Mouse (Mus musculus) limb, embryonic 14.5 days (tissue): ENCODE measurements around the gene Dnajc25. TPM values are rescaled to one million over a fixed set of nuclear protein-coding genes. Genes with fewer than 3 reads are reported as not detected.

Experiments
- ATAC-seq: fragments of 200-750 bp; cut with Nextera tagmentation; 2 replicates; pipeline ENCODE4 v1.8.0; 2017; ENCODE audit warnings: low read depth, moderate number of reproducible peaks, moderate TSS enrichment; ENCODE audit not compliant: low FRiP score
- DNase-seq: peaks from one replicate; pipeline ENCODE4 v3.0.0-alpha.2; 2015; ENCODE audit warnings: low spot score
- H3K27ac ChIP-seq: fragments of 300-500 bp; sonication (generic); replicated peaks from 2 replicates; pipeline ENCODE4 v1.5.1; 2014; ENCODE audit warnings: low read depth, mild to moderate bottlenecking, low read length, moderate library complexity, mixed read lengths
- H3K27me3 ChIP-seq: fragments of 300-500 bp; sonication (generic); 2 replicates; pipeline ENCODE4 v1.6.1; 2014; ENCODE audit warnings: low read length, mixed read lengths; ENCODE audit not compliant: control insufficient read depth, insufficient read depth
- H3K36me3 ChIP-seq: fragments of 300-500 bp; sonication (generic); 2 replicates; pipeline ENCODE4 v1.6.1; 2014; ENCODE audit warnings: mild to moderate bottlenecking, low read length, moderate library complexity, mixed read lengths; ENCODE audit not compliant: control insufficient read depth, insufficient read depth
- H3K4me1 ChIP-seq: fragments of 300-500 bp; sonication (generic); 2 replicates; pipeline ENCODE4 v1.6.1; 2014; ENCODE audit warnings: antibody characterized with exemption, low read length, mixed read lengths; ENCODE audit not compliant: control insufficient read depth, insufficient read depth
- H3K4me2 ChIP-seq: fragments of 300-500 bp; sonication (generic); replicated peaks from 2 replicates; pipeline ENCODE4 v1.6.1; 2014; ENCODE audit warnings: low read depth, mild to moderate bottlenecking, low read length, moderate library complexity; ENCODE audit not compliant: severe bottlenecking
- H3K4me3 ChIP-seq: fragments of 300-500 bp; sonication (generic); replicated peaks from 2 replicates; pipeline ENCODE4 v1.5.1; 2014; ENCODE audit warnings: low read length
- H3K9ac ChIP-seq: fragments of 300-500 bp; sonication (generic); 2 replicates; pipeline ENCODE4 v1.6.1; 2014; ENCODE audit warnings: mild to moderate bottlenecking, low read depth, low read length, moderate library complexity; ENCODE audit not compliant: severe bottlenecking
- H3K9me3 ChIP-seq: fragments of 300-500 bp; sonication (generic); 2 replicates; pipeline ENCODE4 v1.6.1; 2016; ENCODE audit warnings: low read length; ENCODE audit not compliant: control insufficient read depth
- POLR2A ChIP-seq: fragments of 200-500 bp; IDR thresholded peaks from 2 replicates; pipeline ENCODE4 v1.8.0; 2012; ENCODE audit warnings: inconsistent platforms, mild to moderate bottlenecking, moderate library complexity, borderline replicate concordance; ENCODE audit not compliant: insufficient read depth, insufficient read length; ENCODE audit errors: extremely low read depth
- WGBS: fragments of 180-500 bp; shearing (Covaris S2); extraction: QIAGEN DNeasy Blood & Tissue Kit; methylation state at CpG from one replicate; pipeline ENCODE4 v1.1.7; 2014; 5-methylcytosine and 5-hydroxymethylcytosine counted together
- polyA plus RNA-seq, 2 experiments: library from polyadenylated mRNA; depleted of rRNA in 1 of 2; stranded (reverse) in 1 of 2; unstranded in 1 of 2; fragments of >200 nt; fragmentation: Nextera tagmentation in 1 of 2; extraction: Ambion mirVana in 1 of 2; gene quantifications; 2 replicates each; pipeline versions ENCODE4 v1.2.1 to v1.2.3; 2012 to 2014

Dnajc25 gene
- polyA plus RNA-seq, 2 experiments: 10.7 to 20.8 TPM

DNA sequence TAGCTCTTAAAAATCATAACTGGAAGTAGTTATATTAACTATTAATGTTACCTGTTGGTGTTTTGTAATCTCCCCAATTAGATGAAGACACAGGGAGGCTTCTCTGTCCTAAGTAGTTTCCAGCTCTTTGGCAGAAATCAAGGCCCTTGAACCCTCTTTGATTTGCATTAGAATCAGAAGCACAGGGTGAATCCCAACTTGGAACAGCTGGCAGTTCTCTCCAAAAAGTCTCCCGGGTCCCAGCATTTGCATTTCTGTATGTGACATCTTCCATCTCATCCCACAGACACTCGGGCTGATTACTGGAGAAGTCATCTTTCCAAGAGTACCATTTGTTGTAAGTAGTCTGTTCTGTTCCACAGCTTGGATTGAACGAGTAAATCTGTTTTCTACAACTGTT lies 52.4 kb downstream of the Dnajc25 start:
- Histone ChIP-seq H3K27ac (no peak overlapping the region), H3K27me3 (no peaks in the 10 kb centered on the region), H3K4me3 (no peak overlapping the region), H3K36me3 (0 out of 2 replicates have a peak, but pooled peaks cover 6% of the 10 kb centered on the region), H3K4me2 (no peak overlapping the region), H3K4me1 (no peaks in the 10 kb centered on the region), H3K9me3 (no peaks in the 10 kb centered on the region), H3K9ac (no peak overlapping the region)
- 30% methylated on average over 3 of the region's 3 CpGs for WGBS
- DNase-seq: no peak
- no peak for ATAC-seq
- TF ChIP-seq POLR2A: no peak

DNA sequence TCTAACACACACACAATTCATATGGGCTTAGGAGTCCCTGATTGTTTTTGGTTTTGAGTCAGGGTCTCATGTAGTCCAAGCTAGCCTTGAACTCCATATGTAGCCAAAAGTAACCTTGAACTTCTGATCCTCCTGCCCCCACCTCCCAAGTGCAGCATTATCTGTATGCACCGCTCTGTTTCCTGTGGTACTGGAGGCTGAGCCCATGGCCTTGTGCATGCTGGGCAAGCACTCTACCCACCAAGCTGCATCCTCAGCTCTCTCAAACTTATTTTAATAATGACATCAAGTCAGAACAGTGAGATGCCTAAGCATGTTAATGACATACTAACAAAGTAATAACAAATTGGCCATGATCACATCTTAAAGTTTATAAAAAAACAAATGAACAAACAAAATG lies 56.2 kb downstream of the Dnajc25 start:
- DNase-seq (no peak), ATAC-seq (no peak)
- Histone ChIP-seq H3K27ac (no peak overlapping the region), H3K9ac (no peak overlapping the region), H3K27me3 (no peaks in the 10 kb centered on the region), H3K4me3 (no peak overlapping the region), H3K36me3 (no peaks in the 10 kb centered on the region), H3K9me3 (no peaks in the 10 kb centered on the region), H3K4me1 (no peaks in the 10 kb centered on the region), H3K4me2 (no peak overlapping the region)
- WGBS: 87% methylated on average over 1 of the region's 1 CpGs
- TF ChIP-seq POLR2A: no peak

DNA sequence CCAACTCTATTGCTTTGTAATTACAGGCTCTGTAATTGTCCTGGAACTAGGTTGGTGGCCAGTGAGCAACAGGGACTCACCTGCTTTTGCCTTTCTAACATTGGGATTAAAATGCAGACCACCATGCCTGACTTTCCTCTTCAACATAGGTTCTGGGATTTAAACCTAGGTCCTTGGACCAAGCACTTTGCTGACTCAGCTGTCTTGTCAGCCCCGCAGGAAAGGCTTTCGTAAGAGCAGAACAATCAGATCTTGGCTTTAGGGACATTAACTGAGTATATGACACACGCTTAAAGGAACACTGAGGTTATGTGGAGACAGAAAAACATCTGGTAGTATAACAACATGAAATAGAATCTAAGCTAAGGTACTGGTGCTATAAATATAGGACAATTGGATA lies 63.1 kb downstream of the Dnajc25 start:
- Histone ChIP-seq H3K4me2 (no peak overlapping the region), H3K4me3 (no peak overlapping the region), H3K27ac (no peak overlapping the region), H3K27me3 (no peaks in the 10 kb centered on the region), H3K9me3 (no peaks in the 10 kb centered on the region), H3K9ac (no peak overlapping the region), H3K36me3 (no peaks in the 10 kb centered on the region), H3K4me1 (no peaks in the 10 kb centered on the region)
- no peak for ATAC-seq
- TF ChIP-seq POLR2A: no peak
- 81% methylated on average over 3 of the region's 3 CpGs for WGBS
- DNase-seq: no peak

DNA sequence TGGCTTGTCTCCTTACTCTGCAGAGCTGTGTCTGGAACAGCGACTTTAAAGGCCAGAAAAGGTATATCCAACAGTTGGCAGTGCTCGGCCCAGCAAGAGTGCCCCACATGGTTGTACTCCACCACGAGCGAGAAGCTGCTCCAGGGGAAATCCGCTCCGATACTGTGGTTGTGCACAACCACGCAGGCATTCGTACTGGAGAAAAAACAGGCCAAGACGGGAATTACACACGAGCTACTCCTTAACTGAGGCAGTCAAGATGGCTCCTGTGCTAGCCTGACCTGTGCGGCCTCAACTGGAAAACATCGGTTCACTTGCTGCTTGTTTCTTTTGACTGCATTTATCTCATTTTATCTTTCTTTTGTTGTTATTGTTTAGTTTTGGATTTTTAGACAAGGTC lies 67.7 kb downstream of the Dnajc25 start:
- Histone ChIP-seq H3K4me2 (no peak overlapping the region), H3K9me3 (no peaks in the 10 kb centered on the region), H3K4me3 (no peak overlapping the region), H3K27me3 (no peaks in the 10 kb centered on the region), H3K4me1 (no peaks in the 10 kb centered on the region), H3K9ac (no peak overlapping the region), H3K36me3 (no peaks in the 10 kb centered on the region), H3K27ac (no peak overlapping the region)
- ATAC-seq: no peak
- 67% methylated on average over 12 of the region's 12 CpGs for WGBS
- no peak for TF ChIP-seq POLR2A
- DNase-seq: no peak

- no peaks in the 10 kb centered on the region for H3K27me3 ChIP-seq
- ATAC-seq: no peak
- no peak overlapping the region for H3K9ac ChIP-seq
- 59% methylated on average over 3 of the region's 3 CpGs for WGBS
- no peak overlapping the region for H3K27ac ChIP-seq
- TF ChIP-seq POLR2A: no peak
- H3K36me3 ChIP-seq: no peaks in the 10 kb centered on the region
- no peak overlapping the region for H3K4me3 ChIP-seq
- H3K4me1 ChIP-seq: no peaks in the 10 kb centered on the region
- no peak overlapping the region for H3K4me2 ChIP-seq
- no peaks in the 10 kb centered on the region for H3K9me3 ChIP-seq
- DNase-seq: no peak
These were observed 74.4 kb downstream of the Dnajc25 start for GRCm38 (mm10) chr4:59069276-59069675.

Other genes starting within 250 kb of the Dnajc25 start
- 0.20 and 0.70 TPM in 2 replicates for gene Olfr267, start 207.3 kb upstream of the Dnajc25 start, polyA plus RNA-seq (2012; rRNA removed)
- 0.07 and 0.19 TPM in 2 replicates for gene Olfr267, start 207.3 kb upstream of the Dnajc25 start, polyA plus RNA-seq (2014; fragmentation: Nextera tagmentation; extraction: Ambion mirVana)
- gene Ecpas, start 82.3 kb upstream of the Dnajc25 start, polyA plus RNA-seq (2012; rRNA removed): 21.4 and 25.7 TPM in 2 replicates
- gene Ecpas, start 82.3 kb upstream of the Dnajc25 start, polyA plus RNA-seq (2014; fragmentation: Nextera tagmentation; extraction: Ambion mirVana): 41.9 and 46.9 TPM in 2 replicates
- 1.8 and 2.5 TPM in 2 replicates for gene Zkscan16, start 51.4 kb upstream of the Dnajc25 start, polyA plus RNA-seq (2012; rRNA removed)
- 0.91 and 1.5 TPM in 2 replicates for gene Zkscan16, start 51.4 kb upstream of the Dnajc25 start, polyA plus RNA-seq (2014; fragmentation: Nextera tagmentation; extraction: Ambion mirVana)
- 12.8 and 19.2 TPM in 2 replicates for gene Ptgr1, start 7.9 kb upstream of the Dnajc25 start, polyA plus RNA-seq (2012; rRNA removed)
- gene Ptgr1, start 7.9 kb upstream of the Dnajc25 start, polyA plus RNA-seq (2014; fragmentation: Nextera tagmentation; extraction: Ambion mirVana): 32.5 and 34.7 TPM in 2 replicates
- 0.14 TPM in 1 of 2 replicates, not detected in the other for gene Gm20503, start 8.1 kb downstream of the Dnajc25 start, polyA plus RNA-seq (2012; rRNA removed)
- gene Gm20503, start 8.1 kb downstream of the Dnajc25 start, polyA plus RNA-seq (2014; fragmentation: Nextera tagmentation; extraction: Ambion mirVana): 15.8 and 19.0 TPM in 2 replicates
- 60.9 and 72.3 TPM in 2 replicates for gene Gng10, start 40.0 kb downstream of the Dnajc25 start, polyA plus RNA-seq (2012; rRNA removed)
- gene Gng10, start 40.0 kb downstream of the Dnajc25 start, polyA plus RNA-seq (2014; fragmentation: Nextera tagmentation; extraction: Ambion mirVana): 143 and 177 TPM in 2 replicates
- gene AI481877, start 143.9 kb downstream of the Dnajc25 start, polyA plus RNA-seq (2012; rRNA removed): not detected in 2 replicates
- not detected in 2 replicates for gene AI481877, start 143.9 kb downstream of the Dnajc25 start, polyA plus RNA-seq (2014; fragmentation: Nextera tagmentation; extraction: Ambion mirVana)
- gene Ugcg, start 194.2 kb downstream of the Dnajc25 start, polyA plus RNA-seq (2012; rRNA removed): 34.0 and 43.7 TPM in 2 replicates
- 13.9 and 15.3 TPM in 2 replicates for gene Ugcg, start 194.2 kb downstream of the Dnajc25 start, polyA plus RNA-seq (2014; fragmentation: Nextera tagmentation; extraction: Ambion mirVana)